Mouse (Mus musculus): ENCODE data around the gene Lkaaear1. TPM values are rescaled to one million over a fixed set of nuclear protein-coding genes. Genes with fewer than 3 reads are reported as not detected.
A peak's percentile ranks its signal among the peaks of the same experiment; 100 is the strongest.

Gene Lkaaear1
- polyA plus RNA-seq, 1 experiment from 2014 or later = not detected

DNA sequence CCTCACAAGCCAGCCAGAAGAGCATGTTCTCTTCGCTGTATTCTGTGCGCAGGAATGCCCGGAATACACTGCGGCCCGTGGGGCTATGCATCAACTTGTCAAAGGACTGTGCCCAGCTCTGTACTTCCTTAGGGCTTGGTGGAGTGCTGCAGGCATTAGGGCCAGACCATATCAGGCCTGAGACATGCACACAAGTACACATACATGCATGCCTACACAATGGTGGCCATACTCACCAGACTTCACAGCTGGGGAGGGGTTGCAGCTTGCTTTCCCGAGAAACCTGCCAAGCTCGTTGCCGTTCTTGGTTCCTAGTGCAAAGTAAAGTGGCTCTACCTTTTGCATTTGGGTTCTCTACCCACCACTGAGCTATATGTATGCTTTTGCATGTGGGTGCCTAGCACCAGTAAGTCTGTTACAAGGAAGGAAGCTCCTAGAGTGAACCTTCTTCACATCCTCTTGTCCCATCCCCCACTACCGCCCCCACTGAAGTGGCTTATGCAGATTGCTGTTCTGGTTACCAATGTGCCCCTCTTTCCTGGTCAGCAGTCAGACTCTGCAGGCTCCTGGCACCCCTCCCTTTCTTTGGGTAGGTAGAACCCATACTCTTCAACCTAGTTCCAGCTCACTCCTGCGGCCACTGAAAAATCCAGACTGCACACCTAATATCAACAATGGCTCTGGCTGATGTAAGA is 8.6 kb downstream of the Lkaaear1 start:
- ATAC-seq = no peak
- no peaks in the 10 kb centered on the region for H3K9me3 ChIP-seq (replicated peaks; ENCODE audit: control insufficient read depth, low read length, poor library complexity, severe bottlenecking)
- H3K4me1 ChIP-seq (ENCODE audit: control insufficient read depth, insufficient read depth, low read length) = peaks cover 18% of the 10 kb centered on the region
- no peaks in the 10 kb centered on the region for H3K27me3 ChIP-seq (ENCODE audit: control insufficient read depth, insufficient read depth, low read depth, low read length)
- no peak overlapping the region for H3K4me3 ChIP-seq (ENCODE audit: low read depth, low read length)
- H3K4me2 ChIP-seq (ENCODE audit: low read length) = no peak overlapping the region
- no peak overlapping the region for H3K27ac ChIP-seq (ENCODE audit: low read length)
- H3K9ac ChIP-seq (ENCODE audit: low read depth, low read length) = no peak overlapping the region
- 92% methylated on average over 10 of the region's 10 CpGs for WGBS
- peaks cover 10% of the 10 kb centered on the region for H3K36me3 ChIP-seq (ENCODE audit: control insufficient read depth, insufficient read depth, low read length)

DNA sequence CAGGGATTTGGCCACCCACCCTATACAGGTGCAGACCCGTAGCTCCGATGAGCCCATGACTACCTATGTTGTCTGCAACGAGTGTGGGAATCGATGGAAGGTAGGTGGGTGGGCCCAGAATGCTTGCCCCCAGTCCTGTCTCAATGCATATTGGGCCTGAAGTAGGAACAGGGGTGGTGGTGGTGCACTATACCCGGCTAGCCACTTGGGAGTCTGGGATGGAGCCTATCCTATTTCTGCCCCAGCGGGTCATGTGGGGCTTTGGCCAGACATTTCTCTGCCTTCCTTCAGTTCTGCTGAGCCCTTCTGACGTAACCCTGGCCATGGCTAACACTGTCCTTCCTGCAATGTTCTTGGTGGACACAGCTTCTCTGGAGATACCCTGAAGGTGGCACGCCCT is 10.7 kb downstream of the Lkaaear1 start:
- no peaks in the 10 kb centered on the region for H3K9me3 ChIP-seq (replicated peaks; ENCODE audit: control insufficient read depth, low read length, poor library complexity, severe bottlenecking)
- no peak for ATAC-seq
- peaks cover 8% of the 10 kb centered on the region for H3K4me1 ChIP-seq (ENCODE audit: control insufficient read depth, insufficient read depth, low read length)
- WGBS = 99% methylated on average over 8 of the region's 8 CpGs
- H3K36me3 ChIP-seq (ENCODE audit: control insufficient read depth, insufficient read depth, low read length) = peaks cover 10% of the 10 kb centered on the region
- H3K4me3 ChIP-seq (ENCODE audit: low read depth, low read length) = no peak overlapping the region
- no peak overlapping the region for H3K27ac ChIP-seq (ENCODE audit: low read length)
- no peak overlapping the region for H3K9ac ChIP-seq (ENCODE audit: low read depth, low read length)
- H3K4me2 ChIP-seq (ENCODE audit: low read length) = no peak overlapping the region
- H3K27me3 ChIP-seq (ENCODE audit: control insufficient read depth, insufficient read depth, low read depth, low read length) = no peaks in the 10 kb centered on the region

DNA sequence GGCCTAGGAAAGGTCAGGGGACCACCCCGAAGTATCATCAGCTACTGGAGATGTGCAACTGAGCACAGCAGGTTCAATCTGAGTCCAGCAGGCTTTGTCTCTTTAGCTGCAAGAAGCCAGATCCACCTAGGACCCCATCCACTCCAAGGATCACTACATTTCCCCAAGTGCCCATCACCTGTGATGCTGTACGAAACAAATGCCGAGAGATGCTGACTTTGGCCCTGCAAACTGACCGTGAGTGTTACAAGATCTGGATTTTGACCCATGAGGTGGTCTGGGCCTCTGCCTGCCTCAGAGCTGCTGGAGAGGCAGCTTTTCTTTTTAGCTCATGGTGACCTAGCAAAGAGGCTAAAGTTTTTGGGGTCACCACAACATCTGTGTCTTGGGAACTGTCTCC is 12.6 kb downstream of the Lkaaear1 start:
- H3K36me3 ChIP-seq (ENCODE audit: control insufficient read depth, insufficient read depth, low read length) = peaks cover 10% of the 10 kb centered on the region

DNA sequence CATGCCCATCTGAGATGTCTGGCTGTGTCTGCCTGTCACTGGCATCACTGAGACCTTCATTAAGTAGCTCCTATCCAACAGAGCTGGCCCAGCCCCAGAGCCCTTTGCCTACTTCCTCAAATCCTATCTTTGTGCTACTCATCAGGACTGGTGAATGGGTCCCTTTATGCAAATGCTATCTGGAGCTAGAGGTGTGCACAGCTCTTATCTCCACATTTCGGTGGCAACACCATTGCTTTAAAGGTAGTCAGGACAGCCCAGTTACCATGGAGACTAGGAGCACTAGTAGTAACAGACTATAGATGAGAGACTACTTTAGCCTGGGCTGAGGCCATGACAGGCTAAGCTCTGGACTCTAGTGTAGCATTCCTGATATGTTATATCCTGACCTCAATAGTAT is 13.5 kb downstream of the Lkaaear1 start:
- 83% methylated on average over 1 of the region's 1 CpGs for WGBS
- Histone ChIP-seq H3K4me3 (ENCODE audit: low read depth, low read length) (no peak overlapping the region), H3K36me3 (ENCODE audit: control insufficient read depth, insufficient read depth, low read length) (peaks cover 10% of the 10 kb centered on the region), H3K27me3 (ENCODE audit: control insufficient read depth, insufficient read depth, low read depth, low read length) (no peaks in the 10 kb centered on the region), H3K9ac (ENCODE audit: low read depth, low read length) (no peak overlapping the region), H3K4me1 (ENCODE audit: control insufficient read depth, insufficient read depth, low read length) (peaks cover 11% of the 10 kb centered on the region), H3K27ac (ENCODE audit: low read length) (no peak overlapping the region), H3K9me3 (replicated peaks; ENCODE audit: control insufficient read depth, low read length, poor library complexity, severe bottlenecking) (no peaks in the 10 kb centered on the region), H3K4me2 (ENCODE audit: low read length) (no peak overlapping the region)
- ATAC-seq = no peak

More for the DNA sequence above, 12.6 kb downstream of the Lkaaear1 start:
- H3K9ac ChIP-seq (ENCODE audit: low read depth, low read length) = no peak overlapping the region
- no peaks in the 10 kb centered on the region for H3K27me3 ChIP-seq (ENCODE audit: control insufficient read depth, insufficient read depth, low read depth, low read length)
- no peak for ATAC-seq
- WGBS = 95% methylated on average over 4 of the region's 4 CpGs
- no peak overlapping the region for H3K27ac ChIP-seq (ENCODE audit: low read length)
- no peak overlapping the region for H3K4me2 ChIP-seq (ENCODE audit: low read length)
- H3K4me1 ChIP-seq (ENCODE audit: control insufficient read depth, insufficient read depth, low read length) = peaks cover 10% of the 10 kb centered on the region
- no peak overlapping the region for H3K4me3 ChIP-seq (ENCODE audit: low read depth, low read length)
- no peaks in the 10 kb centered on the region for H3K9me3 ChIP-seq (replicated peaks; ENCODE audit: control insufficient read depth, low read length, poor library complexity, severe bottlenecking)

DNA sequence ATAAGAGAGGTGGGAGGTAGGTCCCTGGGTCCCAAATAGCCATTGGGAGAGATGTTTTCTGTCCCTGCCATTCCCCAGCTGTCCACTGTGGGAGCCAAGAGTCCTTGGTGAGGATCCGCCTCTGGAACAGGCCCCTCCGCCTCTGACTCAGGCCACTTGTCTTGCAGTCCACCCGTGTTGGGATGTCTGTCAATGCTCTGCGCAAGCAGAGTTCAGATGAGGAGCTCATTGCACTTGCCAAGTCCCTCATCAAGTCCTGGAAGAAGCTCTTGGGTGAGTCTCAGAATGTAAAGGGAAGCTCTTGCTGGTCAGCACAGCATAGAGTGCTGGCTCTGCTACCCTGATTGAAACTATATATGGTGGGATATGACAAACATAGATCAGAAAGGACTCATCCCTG is 14.9 kb downstream of the Lkaaear1 start:
- H3K9ac ChIP-seq (ENCODE audit: low read depth, low read length) = no peak overlapping the region
- H3K27me3 ChIP-seq (ENCODE audit: control insufficient read depth, insufficient read depth, low read depth, low read length) = no peaks in the 10 kb centered on the region
- no peak overlapping the region for H3K27ac ChIP-seq (ENCODE audit: low read length)
- peaks cover 10% of the 10 kb centered on the region for H3K36me3 ChIP-seq (ENCODE audit: control insufficient read depth, insufficient read depth, low read length)
- no peak for ATAC-seq
- no peak overlapping the region for H3K4me2 ChIP-seq (ENCODE audit: low read length)
- H3K9me3 ChIP-seq (replicated peaks; ENCODE audit: control insufficient read depth, low read length, poor library complexity, severe bottlenecking) = no peaks in the 10 kb centered on the region
- peaks cover 13% of the 10 kb centered on the region for H3K4me1 ChIP-seq (ENCODE audit: control insufficient read depth, insufficient read depth, low read length)
- no peak overlapping the region for H3K4me3 ChIP-seq (ENCODE audit: low read depth, low read length)
- 75% methylated on average over 4 of the region's 4 CpGs for WGBS

- ATAC-seq = no peak
- H3K4me1 ChIP-seq (ENCODE audit: control insufficient read depth, insufficient read depth, low read length) = peaks cover 13% of the 10 kb centered on the region
Measured at GRCm38 (mm10) chr2:181681978-181682377, 16.3 kb downstream of the Lkaaear1 start.

GRCm38 (mm10) chr2:181680716-181681117 is 17.5 kb downstream of the Lkaaear1 start:
- Histone ChIP-seq H3K9me3 (replicated peaks; ENCODE audit: control insufficient read depth, low read length, poor library complexity, severe bottlenecking) (no peaks in the 10 kb centered on the region), H3K27me3 (ENCODE audit: control insufficient read depth, insufficient read depth, low read depth, low read length) (no peaks in the 10 kb centered on the region), H3K27ac (ENCODE audit: low read length) (peak overlapping the region; percentile 77), H3K4me1 (ENCODE audit: control insufficient read depth, insufficient read depth, low read length) (peaks cover 14% of the 10 kb centered on the region), H3K9ac (ENCODE audit: low read depth, low read length) (peak overlapping the region; percentile 79), H3K4me3 (ENCODE audit: low read depth, low read length) (peak overlapping the region; percentile 65), H3K36me3 (ENCODE audit: control insufficient read depth, insufficient read depth, low read length) (no peaks in the 10 kb centered on the region; the same call in 1 of the 2 replicates), H3K4me2 (ENCODE audit: low read length) (peak overlapping the region; percentile 66)
- peak; percentile 26; the same call in 1 of the 2 replicates for ATAC-seq
- 15% methylated on average over 7 of the region's 7 CpGs for WGBS

More at GRCm38 (mm10) chr2:181681978-181682377, 16.3 kb downstream of the Lkaaear1 start:
- WGBS = 93% methylated on average over 1 of the region's 1 CpGs
- Histone ChIP-seq H3K27ac (ENCODE audit: low read length) (no peak overlapping the region), H3K27me3 (ENCODE audit: control insufficient read depth, insufficient read depth, low read depth, low read length) (no peaks in the 10 kb centered on the region), H3K4me3 (ENCODE audit: low read depth, low read length) (no peak overlapping the region), H3K4me2 (ENCODE audit: low read length) (no peak overlapping the region), H3K9me3 (replicated peaks; ENCODE audit: control insufficient read depth, low read length, poor library complexity, severe bottlenecking) (no peaks in the 10 kb centered on the region), H3K9ac (ENCODE audit: low read depth, low read length) (no peak overlapping the region), H3K36me3 (ENCODE audit: control insufficient read depth, insufficient read depth, low read length) (peaks cover 5% of the 10 kb centered on the region)

DNA sequence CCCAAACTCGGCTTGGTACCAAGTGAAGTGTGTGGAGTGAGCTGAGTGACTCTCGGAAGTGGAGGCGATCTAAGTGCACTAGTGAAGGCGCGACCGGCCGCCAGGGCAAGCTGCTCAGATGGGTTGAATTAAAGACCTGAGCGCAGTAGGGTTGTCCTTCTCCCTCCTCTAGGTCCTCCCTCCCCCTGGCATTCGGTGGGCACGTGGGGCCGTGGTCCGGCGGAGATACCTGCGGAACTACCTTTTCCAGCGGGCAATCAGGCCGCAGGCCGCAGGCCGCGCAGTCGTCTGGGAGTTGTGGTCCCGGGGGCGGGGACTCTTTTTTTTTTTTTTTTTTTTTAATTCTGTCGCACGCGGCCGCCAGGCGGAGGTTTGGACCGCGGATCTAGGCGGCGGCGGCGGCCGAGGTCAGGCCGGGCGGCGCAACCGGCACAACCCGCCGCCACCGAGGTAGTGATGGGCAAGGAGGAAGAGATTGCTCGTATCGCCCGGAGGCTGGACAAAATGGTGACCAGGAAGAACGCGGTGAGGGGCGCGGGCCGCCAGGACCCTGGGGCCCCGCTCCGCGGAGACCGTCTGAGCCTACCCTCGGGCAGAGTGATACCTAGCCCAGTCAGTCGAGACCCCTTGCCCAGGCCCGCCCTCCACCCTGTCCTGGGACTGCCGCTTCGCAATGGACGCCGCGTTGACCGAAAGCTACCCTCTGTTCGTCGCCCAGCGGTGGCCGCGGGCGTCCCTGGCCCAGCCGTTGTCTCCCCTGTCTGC is 18.1 kb downstream of the Lkaaear1 start, which contains the start of gene Tcea2:
Gene Tcea2 (plus strand): TSS at position 360 of the 765 bp plus-strand sequence.
- Histone ChIP-seq H3K27ac (ENCODE audit: low read length) (peak within 1 kb of the TSS; percentile 77), H3K9ac (ENCODE audit: low read depth, low read length) (peak within 1 kb of the TSS; percentile 79), H3K9me3 (replicated peaks; ENCODE audit: control insufficient read depth, low read length, poor library complexity, severe bottlenecking) (no peaks in the 10 kb centered on the region), H3K27me3 (ENCODE audit: control insufficient read depth, insufficient read depth, low read depth, low read length) (no peaks in the 10 kb centered on the region), H3K4me3 (ENCODE audit: low read depth, low read length) (peak within 1 kb of the TSS; percentile 65), H3K4me2 (ENCODE audit: low read length) (peak within 1 kb of the TSS; percentile 66), H3K4me1 (ENCODE audit: control insufficient read depth, insufficient read depth, low read length) (peaks cover 19% of the 10 kb centered on the region), H3K36me3 (ENCODE audit: control insufficient read depth, insufficient read depth, low read length) (no peaks in the 10 kb centered on the region; the same call in 1 of the 2 replicates)
- ATAC-seq = peak; percentile 66
- WGBS = under 1% methylated on average over 65 of the region's 69 CpGs

GRCm38 (mm10) chr2:181678780-181679179 is 19.5 kb downstream of the Lkaaear1 start:
- Histone ChIP-seq H3K36me3 (ENCODE audit: control insufficient read depth, insufficient read depth, low read length) (no peaks in the 10 kb centered on the region), H3K9me3 (replicated peaks; ENCODE audit: control insufficient read depth, low read length, poor library complexity, severe bottlenecking) (no peaks in the 10 kb centered on the region), H3K27ac (ENCODE audit: low read length) (no peak overlapping the region), H3K4me3 (ENCODE audit: low read depth, low read length) (no peak overlapping the region), H3K4me2 (ENCODE audit: low read length) (no peak overlapping the region), H3K4me1 (ENCODE audit: control insufficient read depth, insufficient read depth, low read length) (peaks cover 19% of the 10 kb centered on the region), H3K9ac (ENCODE audit: low read depth, low read length) (no peak overlapping the region), H3K27me3 (ENCODE audit: control insufficient read depth, insufficient read depth, low read depth, low read length) (peaks cover 3% of the 10 kb centered on the region; the same call in 1 of the 2 replicates)
- 59% methylated on average over 1 of the region's 1 CpGs for WGBS
- ATAC-seq = peak; percentile 39
